In the genomic region with DNA sequence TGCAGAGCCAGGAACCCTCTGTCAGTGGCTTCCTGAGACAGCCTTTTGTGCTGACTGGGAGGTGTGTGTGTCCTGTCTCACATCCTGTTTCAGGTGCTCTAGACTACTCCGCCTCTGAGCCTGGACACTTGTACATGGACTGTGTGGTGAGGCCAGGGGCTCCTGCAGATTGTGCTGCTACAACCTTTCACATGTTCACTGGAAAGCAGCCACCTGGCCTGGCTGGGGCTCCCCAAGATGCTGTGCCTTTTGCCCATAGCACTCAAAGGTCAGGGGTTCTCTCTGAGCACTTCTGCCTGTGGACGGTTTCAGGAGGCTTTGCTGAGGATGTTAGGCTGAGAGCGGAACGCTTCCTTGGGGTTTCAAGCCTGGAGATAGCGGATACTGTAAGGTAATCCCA, we compare ENCODE assay signal across 18 mouse cellular contexts.
"Had no signal": no experiment of that assay in that cellular context is flagged by ENCODE, and none has a peak within 500 bp of the region (broad histone marks: within the 10 kb centered on the region; RNA-seq: fewer than 3 reads in every experiment).

No protein-coding gene starts in this region.

- H3K27ac ChIP-seq: liver, embryonic 14.5 days; midbrain, embryonic 10.5 days; neural tube, embryonic 12.5 days had no signal

- H3K4me3 ChIP-seq: midbrain, embryonic 10.5 days; myocyte; neural tube, embryonic 12.5 days had no signal

- ATAC-seq: midbrain, embryonic 16.5 days had no signal

- H3K9me3 ChIP-seq: midbrain, embryonic 10.5 days; neural tube, embryonic 12.5 days had no signal

- H3K4me2 ChIP-seq: lung, embryonic 14.5 days; neural tube, embryonic 12.5 days had no signal

- H3K27me3 ChIP-seq: neural tube, embryonic 12.5 days had no signal

- DNase-seq: lung, adult 18-20 months; lung, embryonic 14.5 days; lung, postnatal 10 days; lung, postnatal 4 days; midbrain, embryonic 14.5 days; retina, postnatal 1 day; right cerebral cortex, adult 18-20 months; right cerebral cortex, postnatal 25 days; right cerebral cortex, postnatal 4 days; spleen, adult 18-20 months; thymus, adult 18-20 months; thymus, postnatal 14 days; thymus, postnatal 36 days had no signal

- H3K9ac ChIP-seq: liver, embryonic 14.5 days; lung, embryonic 14.5 days; neural tube, embryonic 12.5 days had no signal

- H3K4me1 ChIP-seq: midbrain, embryonic 10.5 days; neural tube, embryonic 12.5 days had no signal
